Mouse (Mus musculus) erythroblast, embryonic 14.5 days (primary cell): ENCODE data around the gene Il18bp. TPM values are rescaled to one million over a fixed set of nuclear protein-coding genes. Genes with fewer than 3 reads are reported as not detected.

ENCODE experiments used
- H3K27me3 ChIP-seq: 2 replicates; pipeline ENCODE4 v1.6.1; 2012; ENCODE audit warnings: inconsistent platforms; ENCODE audit not compliant: control insufficient read depth
- H3K36me3 ChIP-seq: 2 replicates; pipeline ENCODE4 v1.6.1; 2012; ENCODE audit warnings: mild to moderate bottlenecking, inconsistent platforms; ENCODE audit not compliant: control insufficient read depth
- H3K4me1 ChIP-seq: 2 replicates; pipeline ENCODE4 v1.6.1; 2012; ENCODE audit warnings: inconsistent platforms; ENCODE audit not compliant: control insufficient read depth
- H3K4me3 ChIP-seq: replicated peaks from 2 replicates; pipeline ENCODE3; 2012; ENCODE audit warnings: moderate library complexity, mild to moderate bottlenecking, inconsistent platforms
- H3K9me3 ChIP-seq: 2 replicates; pipeline ENCODE4 v1.6.1; 2012; ENCODE audit warnings: low read length, inconsistent platforms, mixed read lengths; ENCODE audit not compliant: control insufficient read depth
- GATA1 ChIP-seq: IDR thresholded peaks from 2 replicates; pipeline ENCODE4 v1.6.1; 2012; ENCODE audit warnings: low read length, inconsistent platforms, mixed read lengths
- TAL1 ChIP-seq: IDR thresholded peaks from 3 replicates; pipeline ENCODE4 v1.6.1; 2012; ENCODE audit warnings: low read length, inconsistent platforms, mixed read lengths
- polyA plus RNA-seq: library from polyadenylated mRNA; stranded (reverse); fragments of >175 nt; gene quantifications from 2 replicates; pipeline ENCODE4 v1.2.3, GENCODE M21; 2012

Gene Il18bp
- polyA plus RNA-seq, 1 experiment = 1.0 TPM

DNA sequence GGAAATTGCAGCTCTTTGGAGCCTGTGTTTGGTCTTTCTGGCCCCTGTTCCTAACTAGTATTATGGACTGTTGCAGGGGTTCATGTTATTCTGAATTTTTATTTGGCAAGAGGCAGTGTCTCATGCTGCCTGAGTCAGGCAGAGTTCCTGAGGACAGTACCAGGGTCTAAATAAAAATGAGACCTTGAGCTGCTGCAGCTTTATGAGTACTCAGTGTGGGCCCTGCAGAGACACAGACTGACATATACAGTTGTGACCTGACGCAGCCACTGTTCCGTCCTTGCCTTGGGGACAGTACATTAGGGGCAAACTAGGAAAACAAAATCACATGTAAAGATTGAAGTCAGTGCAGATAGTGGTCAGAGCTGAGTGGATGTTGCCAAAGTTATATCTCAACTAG lies 3.5 kb downstream of the Il18bp start:
- no peaks in the 10 kb centered on the region for H3K9me3 ChIP-seq
- H3K4me3 ChIP-seq = no peak overlapping the region
- TF ChIP-seq GATA1 (no peak), TAL1 (no peak)
- H3K4me1 ChIP-seq = peaks cover 11% of the 10 kb centered on the region
- H3K36me3 ChIP-seq = peaks cover 100% of the 10 kb centered on the region
- H3K27me3 ChIP-seq = no peaks in the 10 kb centered on the region

DNA sequence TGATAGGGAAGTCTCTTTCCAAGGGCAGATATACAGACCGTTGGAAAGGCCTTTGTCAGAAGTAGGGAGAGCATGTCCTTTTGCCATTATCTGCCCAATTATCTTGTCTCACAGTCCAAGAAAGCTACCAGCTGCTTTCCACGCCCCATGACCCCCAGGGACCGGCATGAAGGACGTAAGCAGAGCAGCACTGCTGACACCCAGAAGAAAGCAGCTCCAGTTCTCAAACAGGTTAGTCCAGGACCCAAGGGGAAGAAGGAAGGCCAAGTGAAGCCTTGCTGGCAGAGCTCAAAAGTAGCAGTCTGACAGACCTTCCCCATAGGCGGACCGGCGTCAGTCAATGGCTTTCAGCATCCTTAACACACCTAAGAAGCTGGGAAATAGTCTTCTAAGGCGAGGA lies 5.1 kb downstream of the Il18bp start:
- H3K36me3 ChIP-seq = peaks cover 100% of the 10 kb centered on the region
- H3K4me3 ChIP-seq = no peak overlapping the region
- peaks cover 25% of the 10 kb centered on the region for H3K4me1 ChIP-seq
- H3K27me3 ChIP-seq = no peaks in the 10 kb centered on the region
- no peaks in the 10 kb centered on the region for H3K9me3 ChIP-seq
- no peak for TF ChIP-seq TAL1
- TF ChIP-seq GATA1 = no peak

DNA sequence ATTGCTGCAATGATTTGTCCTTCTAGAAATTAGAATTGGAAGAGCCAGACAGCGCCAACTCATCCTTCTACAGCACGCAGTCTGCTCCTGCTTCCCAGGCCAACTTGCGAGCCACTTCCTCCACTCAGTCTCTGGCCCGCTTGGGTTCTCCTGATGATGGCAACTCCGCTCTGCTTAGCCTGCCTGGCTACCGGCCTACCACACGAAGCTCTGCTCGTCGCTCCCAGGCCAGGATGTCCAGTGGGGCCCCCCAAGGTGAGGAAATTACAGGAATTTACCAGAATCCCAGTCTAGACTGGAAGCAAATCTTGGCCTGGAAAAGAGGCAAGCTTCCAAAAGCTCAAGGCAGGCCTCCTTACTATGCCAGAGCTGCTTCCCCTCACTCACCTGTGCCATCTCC lies 6.6 kb downstream of the Il18bp start:
- no peak for TF ChIP-seq TAL1
- TF ChIP-seq GATA1 = no peak
- H3K27me3 ChIP-seq = no peaks in the 10 kb centered on the region
- H3K4me3 ChIP-seq = no peak overlapping the region
- no peaks in the 10 kb centered on the region for H3K9me3 ChIP-seq
- peaks cover 100% of the 10 kb centered on the region for H3K36me3 ChIP-seq
- peaks cover 29% of the 10 kb centered on the region for H3K4me1 ChIP-seq

DNA sequence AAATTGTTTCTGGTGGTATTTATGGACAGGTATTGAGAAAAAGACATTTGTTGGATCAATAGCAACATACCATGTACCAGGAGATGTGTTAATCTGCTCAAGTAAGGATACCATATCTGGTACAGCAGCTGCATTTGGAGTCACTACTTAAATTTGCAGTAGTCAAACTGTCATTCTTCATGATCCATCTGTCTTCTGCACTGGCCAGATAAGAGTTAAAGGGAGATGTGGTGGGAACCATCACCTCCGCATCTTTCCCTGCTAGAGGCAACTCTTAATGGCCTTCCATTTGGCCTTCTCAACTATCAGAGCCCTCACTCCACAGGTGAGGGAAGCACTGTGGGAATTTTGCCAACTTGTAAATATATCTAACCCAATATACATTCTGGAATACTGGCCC lies 12.0 kb downstream of the Il18bp start:
- peaks cover 71% of the 10 kb centered on the region for H3K4me1 ChIP-seq
- H3K36me3 ChIP-seq = peaks cover 100% of the 10 kb centered on the region
- TF ChIP-seq GATA1 = peak; percentile 81
- peak; percentile 87 for TF ChIP-seq TAL1
- no peaks in the 10 kb centered on the region for H3K27me3 ChIP-seq
- H3K9me3 ChIP-seq = no peaks in the 10 kb centered on the region
- no peak overlapping the region for H3K4me3 ChIP-seq

DNA sequence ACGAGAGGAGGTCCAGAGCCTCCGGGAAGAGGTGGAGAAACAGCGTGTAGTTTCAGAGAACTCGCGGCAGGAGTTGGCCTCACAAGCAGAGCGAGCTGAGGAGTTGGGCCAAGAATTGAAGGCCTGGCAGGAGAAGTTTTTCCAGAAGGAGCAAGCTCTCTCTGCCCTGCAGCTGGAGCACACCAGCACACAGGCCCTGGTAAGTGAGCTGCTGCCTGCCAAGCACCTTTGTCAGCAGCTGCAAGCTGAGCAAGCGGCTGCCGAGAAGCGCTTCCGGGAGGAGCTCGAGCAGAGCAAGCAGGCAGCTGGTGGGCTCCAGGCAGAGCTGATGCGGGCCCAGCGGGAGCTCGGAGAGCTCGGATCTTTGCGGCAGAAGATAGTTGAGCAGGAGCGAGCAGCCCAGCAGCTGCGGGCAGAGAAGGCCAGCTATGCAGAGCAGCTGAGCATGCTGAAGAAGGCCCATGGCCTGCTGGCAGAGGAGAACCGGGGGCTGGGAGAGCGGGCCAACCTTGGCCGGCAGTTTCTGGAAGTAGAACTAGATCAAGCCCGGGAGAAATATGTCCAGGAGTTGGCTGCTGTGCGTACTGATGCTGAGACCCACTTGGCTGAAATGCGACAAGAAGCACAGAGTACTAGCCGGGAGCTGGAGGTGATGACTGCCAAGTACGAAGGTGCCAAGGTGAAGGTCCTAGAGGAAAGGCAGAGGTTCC lies 17.4 kb downstream of the Il18bp start:
- no peaks in the 10 kb centered on the region for H3K9me3 ChIP-seq
- no peaks in the 10 kb centered on the region for H3K27me3 ChIP-seq
- peaks cover 100% of the 10 kb centered on the region for H3K36me3 ChIP-seq
- peaks cover 34% of the 10 kb centered on the region for H3K4me1 ChIP-seq
- no peak overlapping the region for H3K4me3 ChIP-seq
- TF ChIP-seq GATA1 (no peak), TAL1 (no peak)

DNA sequence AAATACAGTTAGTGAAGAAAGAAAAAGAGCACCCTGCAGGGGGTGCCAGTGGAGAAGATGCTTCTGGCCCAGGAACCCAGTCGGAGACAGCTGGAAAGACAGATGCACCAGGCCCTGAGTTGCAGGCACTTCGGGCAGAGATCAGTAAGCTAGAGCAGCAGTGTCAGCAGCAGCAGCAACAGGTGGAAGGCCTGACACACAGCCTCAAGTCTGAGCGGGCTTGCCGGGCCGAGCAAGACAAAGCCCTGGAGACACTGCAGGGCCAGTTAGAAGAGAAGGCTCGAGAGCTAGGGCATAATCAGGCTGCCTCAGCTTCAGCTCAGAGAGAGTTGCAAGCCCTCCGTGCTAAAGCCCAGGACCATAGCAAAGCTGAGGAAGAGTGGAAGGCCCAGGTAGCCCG lies 18.2 kb downstream of the Il18bp start:
- Histone ChIP-seq H3K9me3 (no peaks in the 10 kb centered on the region), H3K4me1 (peaks cover 26% of the 10 kb centered on the region), H3K36me3 (peaks cover 100% of the 10 kb centered on the region), H3K27me3 (no peaks in the 10 kb centered on the region), H3K4me3 (no peak overlapping the region)
- TF ChIP-seq TAL1 (no peak), GATA1 (no peak)

DNA sequence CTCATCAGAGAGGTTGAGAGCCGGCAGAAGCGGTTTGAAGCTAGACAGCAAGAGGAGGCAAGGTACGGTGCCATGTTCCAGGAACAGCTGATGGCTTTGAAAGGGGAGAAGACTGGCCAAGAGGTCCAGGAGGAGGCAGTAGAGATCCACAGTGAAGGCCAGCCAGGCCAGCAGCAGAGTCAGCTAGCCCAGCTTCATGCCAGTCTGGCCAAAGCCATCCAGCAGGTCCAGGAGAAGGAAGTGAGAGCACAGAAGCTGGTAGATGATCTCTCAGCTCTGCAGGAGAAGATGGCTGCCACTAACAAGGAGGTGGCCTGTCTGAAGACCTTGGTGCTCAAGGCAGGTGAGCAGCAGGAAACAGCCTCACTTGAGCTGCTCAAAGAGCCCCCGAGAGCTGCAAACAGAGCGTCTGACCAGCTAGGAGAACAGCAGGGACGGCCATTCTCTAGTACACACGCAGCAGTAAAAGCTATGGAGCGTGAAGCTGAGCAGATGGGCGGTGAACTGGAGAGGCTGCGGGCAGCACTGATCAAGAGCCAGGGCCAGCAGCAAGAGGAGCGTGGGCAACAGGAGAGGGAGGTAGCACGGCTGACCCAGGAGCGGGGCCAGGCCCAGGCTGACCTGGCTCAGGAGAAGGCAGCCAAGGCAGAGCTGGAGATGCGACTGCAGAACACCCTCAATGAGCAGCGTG lies 18.9 kb downstream of the Il18bp start:
- Histone ChIP-seq H3K36me3 (peaks cover 100% of the 10 kb centered on the region), H3K4me3 (no peak overlapping the region), H3K9me3 (no peaks in the 10 kb centered on the region), H3K4me1 (peaks cover 19% of the 10 kb centered on the region), H3K27me3 (no peaks in the 10 kb centered on the region)
- TF ChIP-seq GATA1 (no peak), TAL1 (no peak)

DNA sequence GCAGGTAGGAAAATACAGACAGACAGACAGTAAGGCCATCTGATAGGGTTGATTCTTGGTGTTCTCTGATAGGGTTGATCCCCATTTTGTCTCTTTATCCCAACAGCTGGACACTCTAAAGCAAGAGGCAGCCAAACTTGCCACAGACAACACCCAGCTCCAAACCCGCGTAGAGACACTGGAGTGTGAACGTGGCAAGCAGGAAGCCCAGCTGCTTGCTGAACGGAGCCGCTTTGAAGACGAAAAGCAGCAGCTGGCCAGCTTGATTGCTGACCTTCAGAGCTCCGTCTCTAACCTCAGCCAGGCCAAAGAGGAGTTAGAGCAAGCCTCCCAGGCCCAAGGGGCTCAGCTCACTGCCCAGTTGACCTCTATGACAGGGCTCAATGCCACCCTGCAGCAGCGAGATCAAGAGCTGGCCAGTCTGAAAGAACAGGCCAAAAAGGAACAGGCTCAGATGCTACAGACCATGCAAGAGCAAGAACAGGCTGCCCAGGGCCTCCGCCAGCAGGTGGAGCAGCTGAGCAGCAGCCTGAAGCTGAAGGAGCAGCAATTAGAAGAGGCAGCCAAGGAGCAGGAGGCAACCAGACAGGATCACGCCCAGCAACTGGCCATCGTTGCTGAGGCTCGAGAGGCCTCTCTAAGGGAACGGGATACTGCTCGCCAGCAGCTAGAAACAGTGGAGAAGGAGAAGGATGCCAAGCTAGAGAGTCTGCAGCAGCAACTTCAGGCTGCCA lies 20.1 kb downstream of the Il18bp start:
- Histone ChIP-seq H3K4me3 (no peak overlapping the region), H3K4me1 (peaks cover 7% of the 10 kb centered on the region), H3K27me3 (no peaks in the 10 kb centered on the region), H3K36me3 (peaks cover 100% of the 10 kb centered on the region), H3K9me3 (no peaks in the 10 kb centered on the region)
- TF ChIP-seq GATA1 = no peak
- TF ChIP-seq TAL1 = no peak

DNA sequence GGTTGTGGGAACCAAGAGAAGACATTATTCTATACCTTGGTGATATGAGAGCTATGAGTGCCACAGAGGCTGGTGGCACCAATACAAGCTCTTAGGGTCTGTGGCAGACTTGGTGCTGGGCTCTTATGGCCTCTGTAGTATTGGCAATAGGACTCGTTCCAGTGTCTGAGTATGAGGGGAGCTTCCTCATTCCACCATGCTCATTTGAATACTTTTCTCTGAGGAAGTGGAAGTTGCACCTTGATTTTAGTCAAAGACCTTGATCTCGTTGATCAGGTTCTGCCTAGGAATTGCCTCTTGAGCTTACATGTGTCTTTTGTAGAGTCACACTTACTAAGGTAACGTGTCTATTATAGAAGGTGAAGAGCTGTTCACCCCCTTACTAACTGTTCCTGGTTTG lies 24.2 kb downstream of the Il18bp start:
- Histone ChIP-seq H3K4me1 (no peaks in the 10 kb centered on the region), H3K36me3 (peaks cover 100% of the 10 kb centered on the region), H3K9me3 (no peaks in the 10 kb centered on the region), H3K27me3 (no peaks in the 10 kb centered on the region), H3K4me3 (no peak overlapping the region)
- TF ChIP-seq GATA1 = no peak
- TF ChIP-seq TAL1 = no peak
